Mouse (Mus musculus) liver, postnatal 0 days (tissue): ENCODE measurements around the gene Mia.

ENCODE experiments used
- CTCF ChIP-seq: sonication (generic); IDR thresholded peaks from 2 replicates; pipeline ENCODE4 v1.5.1; 2016; ENCODE audit warnings: antibody characterized with exemption, low read depth
- EP300 ChIP-seq: IDR thresholded peaks from 2 replicates; pipeline ENCODE4 v1.6.1; 2016; ENCODE audit warnings: antibody characterized with exemption, low read depth, mild to moderate bottlenecking

- no peak for TF ChIP-seq CTCF
- no peak for TF ChIP-seq EP300
Measured at GRCm38 (mm10) chr7:27180837-27181695, at the start of gene Mia, which contains the start of gene Gm21983.
